Mouse (Mus musculus): ENCODE measurements around the gene Faap24. TPM values are rescaled to one million over a fixed set of nuclear protein-coding genes. Genes with fewer than 3 reads are reported as not detected.

Gene Faap24
- total RNA-seq, 1 experiment from 2014 or later = 1.8 TPM

Other genes with a start within 250 kb of the Faap24 start
- gene Slc7a10, start 210.5 kb downstream of the Faap24 start, total RNA-seq (2017) = not detected in 3 replicates
- gene Lrp3, start 181.3 kb downstream of the Faap24 start, total RNA-seq (2017) = not detected in 3 replicates
- 10.4 to 20.6 TPM (median 15.0 TPM) in 3 replicates for gene Gpatch1, start 78.4 kb downstream of the Faap24 start, total RNA-seq (2017)
- gene Rhpn2, start 62.7 kb downstream of the Faap24 start, total RNA-seq (2017) = 0.85 TPM in 1 of 3 replicates, not detected in the others
- gene Cep89, start 199 bp upstream of the Faap24 start, total RNA-seq (2017) = 10.7 to 21.7 TPM (median 11.2 TPM) in 3 replicates
- gene Slc7a9, start 52.0 kb upstream of the Faap24 start, total RNA-seq (2017) = not detected in 3 replicates
- not detected in 3 replicates for gene Tdrd12, start 140.9 kb upstream of the Faap24 start, total RNA-seq (2017)
- gene Nudt19, start 159.5 kb upstream of the Faap24 start, total RNA-seq (2017) = 15.7 to 30.9 TPM (median 21.0 TPM) in 3 replicates
- 0.10 to 0.21 TPM in 2 of 3 replicates, not detected in the other for gene Rgs9bp, start 188.7 kb upstream of the Faap24 start, total RNA-seq (2017)
- 22.5 to 37.8 TPM (median 27.3 TPM) in 3 replicates for gene Ankrd27, start 189.4 kb upstream of the Faap24 start, total RNA-seq (2017)